Mouse (Mus musculus): Measurements from ENCODE around the gene Ccdc58.

GRCm38 (mm10) chr16:36043073-36043472, 28.4 kb upstream of the Ccdc58 start:
- no peak for TF ChIP-seq CTCF (IDR thresholded peaks at IDR 0.05; ENCODE audit: extremely low read depth, insufficient read length, insufficient replicate concordance, low read depth, low read length)
- TF ChIP-seq POLR2A (IDR thresholded peaks at IDR 0.05; ENCODE audit: low read depth, low read length) = no peak

All from small intestine, adult 2 months (tissue).